Mouse (Mus musculus) heart, postnatal 25 days (tissue): ENCODE results near the gene Galns. TPM values are rescaled to one million over a fixed set of nuclear protein-coding genes. Genes with fewer than 3 reads are reported as not detected.
"Not testable (repeated sequence)": the region's sequence is repeated elsewhere in the genome, so short reads cannot be mapped to it uniquely, and the experiment has no call there.

Experiments used
- DNase-seq: peaks from one replicate; pipeline ENCODE4 v3.0.0; 2022; ENCODE audit warnings: low spot score
- intact Hi-C: fragments of 180-260 bp; cut with DNase I; formaldehyde crosslinking; loops from one replicate; pipeline ENCODE4 v1.15.1; 2025
- total RNA-seq, 2 experiments: library from RNA; stranded (reverse); gene quantifications; 2 replicates each; pipeline ENCODE4 v1.2.3; 2021

The Galns gene
- total RNA-seq, 2 experiments from 2014 or later: 2.9 to 3.4 TPM

- intact Hi-C loops: no loop called here
- no peak for DNase-seq
These were observed 25.5 kb upstream of the Galns start for GRCm38 (mm10) chr8:122636803-122637175.

GRCm38 (mm10) chr8:122635878-122636802, 24.9 kb upstream of the Galns start:
- intact Hi-C loops: no loop called here

GRCm38 (mm10) chr8:122633205-122633604, 21.9 kb upstream of the Galns start:
- DNase-seq: no peak
- intact Hi-C loops: no loop called here

More at GRCm38 (mm10) chr8:122635878-122636802, 24.9 kb upstream of the Galns start:
- DNase-seq: no peak

- intact Hi-C loops, DNase-seq: not testable (repeated sequence)
These were observed 20.9 kb upstream of the Galns start for GRCm38 (mm10) chr8:122632134-122632533.

GRCm38 (mm10) chr8:122630696-122631095, 19.4 kb upstream of the Galns start:
- intact Hi-C loops: no loop called here
- no peak for DNase-seq

GRCm38 (mm10) chr8:122629388-122629787, 18.1 kb upstream of the Galns start:
- no peak for DNase-seq
- intact Hi-C loops: no loop called here

GRCm38 (mm10) chr8:122626896-122627295, 15.6 kb upstream of the Galns start:
- no peak for DNase-seq
- intact Hi-C loops: no loop called here

- no peak for DNase-seq
- intact Hi-C loops: no loop called here
These were observed 14.5 kb upstream of the Galns start for GRCm38 (mm10) chr8:122625811-122626210.

GRCm38 (mm10) chr8:122624653-122625052, 13.4 kb upstream of the Galns start:
- intact Hi-C loops: loop anchor here (5.0 kb wide), 1 partner anchor 38 kb away; no protein-coding TSS in a partner anchor
- no peak for DNase-seq

- intact Hi-C loops: loop anchor here (5.0 kb wide), 1 partner anchor 38 kb away; no protein-coding TSS in a partner anchor
- DNase-seq: peak; percentile 75
These were observed 12.8 kb upstream of the Galns start for GRCm38 (mm10) chr8:122623844-122624642.

GRCm38 (mm10) chr8:122622727-122623126, 11.5 kb upstream of the Galns start, which contains the start of gene Pabpn1l:
Gene Pabpn1l, minus strand, starts transcription at chr8:122622739.
- intact Hi-C loops: loop anchor here (5.0 kb wide), 1 partner anchor 40 kb away; no protein-coding TSS in a partner anchor

GRCm38 (mm10) chr8:122620446-122620845, 9.2 kb upstream of the Galns start:
- DNase-seq: no peak
- intact Hi-C loops: loop anchor here (5.0 kb wide), 1 partner anchor 42 kb away; no protein-coding TSS in a partner anchor

More at GRCm38 (mm10) chr8:122622727-122623126, 11.5 kb upstream of the Galns start, which contains the start of gene Pabpn1l:
- no peak for DNase-seq

- DNase-seq: no peak
- intact Hi-C loops: loop anchor here (1.0 to 5.0 kb wide), 3 partner anchors 60 to 211 kb away; no protein-coding TSS in a partner anchor
These were observed 7.6 kb upstream of the Galns start for GRCm38 (mm10) chr8:122618660-122619378.

GRCm38 (mm10) chr8:122617947-122618546, 6.8 kb upstream of the Galns start:
- intact Hi-C loops: loop anchor here (1.0 to 5.0 kb wide), 3 partner anchors 61 to 212 kb away; no protein-coding TSS in a partner anchor
- peak; percentile 51 for DNase-seq

GRCm38 (mm10) chr8:122616181-122616905, 5.1 kb upstream of the Galns start:
- peak; percentile 47 for DNase-seq
- intact Hi-C loops: loop anchor here (5.0 kb wide), 1 partner anchor 196 kb away; no protein-coding TSS in a partner anchor

GRCm38 (mm10) chr8:122610612-122611277, 518 bp downstream of the Galns start:
- no peak for DNase-seq
- intact Hi-C loops: loop anchor here (5.0 kb wide), 1 partner anchor 108 kb away; no protein-coding TSS in a partner anchor

- DNase-seq: no peak
- intact Hi-C loops: loop anchor here (5.0 kb wide), 1 partner anchor 108 kb away; no protein-coding TSS in a partner anchor
These were observed 1.1 kb downstream of the Galns start for GRCm38 (mm10) chr8:122610209-122610608.

GRCm38 (mm10) chr8:122606810-122607209, 4.5 kb downstream of the Galns start:
- intact Hi-C loops: no loop called here
- no peak for DNase-seq
